Mouse (Mus musculus): ENCODE measurements around the gene Ralgps1.

GRCm38 (mm10) chr2:33350921-33351320 is 20.4 kb downstream of the Ralgps1 start:
- TF ChIP-seq CTCF (IDR thresholded peaks at IDR 0.05; ENCODE audit: borderline replicate concordance, extremely low read depth, insufficient read depth, insufficient read length), result no peak
- TF ChIP-seq POLR2A (IDR thresholded peaks at IDR 0.05; ENCODE audit: borderline replicate concordance, extremely low read depth, insufficient read depth, insufficient read length, poor library complexity, severe bottlenecking), result no peak
